Mouse (Mus musculus) hindbrain, embryonic 15.5 days (tissue): ENCODE data around the gene Abhd10. TPM values are rescaled to one million over a fixed set of nuclear protein-coding genes. Genes with fewer than 3 reads are reported as not detected.

Source experiments
- ATAC-seq: fragments of 200-750 bp; cut with Nextera tagmentation; 2 replicates; pipeline ENCODE4 v1.8.0; 2017; ENCODE audit warnings: low read depth, moderate number of reproducible peaks, moderate TSS enrichment; ENCODE audit not compliant: low FRiP score
- H3K27ac ChIP-seq: fragments of 300-500 bp; sonication (generic); replicated peaks from 2 replicates; pipeline ENCODE4 v1.5.1; 2015; ENCODE audit warnings: mild to moderate bottlenecking, inconsistent platforms
- H3K27me3 ChIP-seq: fragments of 300-500 bp; sonication (generic); 2 replicates; pipeline ENCODE4 v1.6.1; 2015; ENCODE audit warnings: control low read depth, inconsistent platforms
- H3K36me3 ChIP-seq: fragments of 300-500 bp; sonication (generic); 2 replicates; pipeline ENCODE4 v1.6.1; 2015; ENCODE audit warnings: control low read depth, inconsistent platforms
- H3K4me1 ChIP-seq: fragments of 300-500 bp; sonication (generic); replicated peaks from 2 replicates; pipeline ENCODE4 v1.6.1; 2015; ENCODE audit warnings: control low read depth, inconsistent platforms
- H3K4me2 ChIP-seq: fragments of 300-500 bp; sonication (generic); 2 replicates; pipeline ENCODE4 v1.6.1; 2015; ENCODE audit warnings: moderate library complexity, mild to moderate bottlenecking, inconsistent platforms
- H3K4me3 ChIP-seq: fragments of 300-500 bp; sonication (generic); 2 replicates; pipeline ENCODE4 v1.5.1; 2015; ENCODE audit warnings: mild to moderate bottlenecking, inconsistent platforms
- H3K9ac ChIP-seq: fragments of 300-500 bp; sonication (generic); 2 replicates; pipeline ENCODE4 v1.6.1; 2015; ENCODE audit warnings: inconsistent platforms
- H3K9me3 ChIP-seq: fragments of 300-500 bp; sonication (generic); 2 replicates; pipeline ENCODE4 v1.6.1; 2016; ENCODE audit warnings: control low read depth, inconsistent platforms
- WGBS: fragments of 180-500 bp; shearing (Covaris S2); methylation state at CpG from one replicate; pipeline ENCODE4 v1.1.7; 2015; 5-methylcytosine and 5-hydroxymethylcytosine counted together
- polyA plus RNA-seq: library from polyadenylated mRNA; unstranded; fragments of >200 nt; fragmentation: Nextera tagmentation; extraction: Ambion mirVana; gene quantifications from 2 replicates; pipeline ENCODE4 v1.2.1, GENCODE M21; 2015

Gene Abhd10
- polyA plus RNA-seq, 1 experiment from 2014 or later, result 40.3 TPM

- no peaks in the 10 kb centered on the region for H3K27me3 ChIP-seq
- no peak within 1 kb of the TSS for H3K4me3 ChIP-seq
- no peaks in the 10 kb centered on the region for H3K36me3 ChIP-seq
- H3K27ac ChIP-seq, result no peak within 1 kb of the TSS
- H3K9me3 ChIP-seq, result no peaks in the 10 kb centered on the region
- no peak within 1 kb of the TSS for H3K4me2 ChIP-seq
- no peak for ATAC-seq
- no peak within 1 kb of the TSS for H3K9ac ChIP-seq
- WGBS, result 71% methylated on average over 10 of the region's 10 CpGs
- peaks cover 27% of the 10 kb centered on the region for H3K4me1 ChIP-seq
These were observed 49.2 kb downstream of the Abhd10 start, which contains the start of gene Tmprss7 for GRCm38 (mm10) chr16:45693558-45693957. TSS of gene Tmprss7 (minus strand) at chr16:45693658.

GRCm38 (mm10) chr16:45692851-45693250, 49.9 kb downstream of the Abhd10 start:
- no peak for ATAC-seq
- H3K9me3 ChIP-seq, result no peaks in the 10 kb centered on the region
- peaks cover 27% of the 10 kb centered on the region for H3K4me1 ChIP-seq
- 37% methylated on average over 3 of the region's 3 CpGs for WGBS
- no peak overlapping the region for H3K27ac ChIP-seq
- no peak overlapping the region for H3K4me3 ChIP-seq
- H3K27me3 ChIP-seq, result no peaks in the 10 kb centered on the region
- no peak overlapping the region for H3K9ac ChIP-seq
- no peak overlapping the region for H3K4me2 ChIP-seq
- no peaks in the 10 kb centered on the region for H3K36me3 ChIP-seq

GRCm38 (mm10) chr16:45690178-45690577, 52.6 kb downstream of the Abhd10 start:
- ATAC-seq, result peak; percentile 82
- H3K27ac ChIP-seq, result peak overlapping the region; percentile 76
- WGBS, result 1% methylated on average over 4 of the region's 4 CpGs
- no peaks in the 10 kb centered on the region for H3K9me3 ChIP-seq
- no peak overlapping the region for H3K9ac ChIP-seq
- no peaks in the 10 kb centered on the region for H3K27me3 ChIP-seq
- H3K4me3 ChIP-seq, result no peak overlapping the region
- peak overlapping the region; percentile 32; the same call in 1 of the 2 replicates for H3K4me2 ChIP-seq
- H3K4me1 ChIP-seq, result peaks cover 21% of the 10 kb centered on the region
- no peaks in the 10 kb centered on the region for H3K36me3 ChIP-seq

GRCm38 (mm10) chr16:45686833-45687232, 55.9 kb downstream of the Abhd10 start:
- no peak for ATAC-seq
- H3K4me1 ChIP-seq, result peaks cover 16% of the 10 kb centered on the region
- H3K4me3 ChIP-seq, result no peak overlapping the region
- 73% methylated on average over 3 of the region's 3 CpGs for WGBS
- H3K9ac ChIP-seq, result no peak overlapping the region
- no peak overlapping the region for H3K4me2 ChIP-seq
- no peaks in the 10 kb centered on the region for H3K9me3 ChIP-seq
- H3K27me3 ChIP-seq, result no peaks in the 10 kb centered on the region
- no peaks in the 10 kb centered on the region for H3K36me3 ChIP-seq
- H3K27ac ChIP-seq, result no peak overlapping the region

GRCm38 (mm10) chr16:45685295-45685694, 57.5 kb downstream of the Abhd10 start:
- Histone ChIP-seq H3K4me1 (peaks cover 9% of the 10 kb centered on the region), H3K4me3 (no peak overlapping the region), H3K9ac (no peak overlapping the region), H3K27me3 (no peaks in the 10 kb centered on the region), H3K4me2 (no peak overlapping the region), H3K36me3 (no peaks in the 10 kb centered on the region), H3K9me3 (no peaks in the 10 kb centered on the region), H3K27ac (no peak overlapping the region)
- 72% methylated on average over 3 of the region's 3 CpGs for WGBS
- ATAC-seq, result no peak; the same call in 1 of the 2 replicates

- H3K4me1 ChIP-seq, result peaks cover 4% of the 10 kb centered on the region; the same call in 1 of the 2 replicates
- WGBS, result 15% methylated on average over 8 of the region's 8 CpGs
- H3K27me3 ChIP-seq, result no peaks in the 10 kb centered on the region
- H3K4me2 ChIP-seq, result no peak overlapping the region
- H3K36me3 ChIP-seq, result no peaks in the 10 kb centered on the region
- no peak overlapping the region for H3K27ac ChIP-seq
- H3K9ac ChIP-seq, result no peak overlapping the region
- H3K9me3 ChIP-seq, result no peaks in the 10 kb centered on the region
- no peak for ATAC-seq
- H3K4me3 ChIP-seq, result no peak overlapping the region
These were observed 57.9 kb downstream of the Abhd10 start for GRCm38 (mm10) chr16:45684815-45685214.

Other genes starting within 250 kb of the Abhd10 start
- not detected in 2 replicates for gene Gm609, start 250.0 kb downstream of the Abhd10 start, polyA plus RNA-seq
- not detected in 2 replicates for gene Gm17783, start 210.9 kb downstream of the Abhd10 start, polyA plus RNA-seq
- not detected in 2 replicates for gene Slc9c1, start 207.6 kb downstream of the Abhd10 start, polyA plus RNA-seq
- not detected in 2 replicates for gene Gcsam, start 132.6 kb downstream of the Abhd10 start, polyA plus RNA-seq
- not detected in 2 replicates for gene BC016579, start 88.9 kb downstream of the Abhd10 start, polyA plus RNA-seq
- gene Tmprss7, start 49.3 kb downstream of the Abhd10 start, polyA plus RNA-seq, result 0.83 and 1.1 TPM in 2 replicates
- gene Tagln3, start 18.3 kb downstream of the Abhd10 start, polyA plus RNA-seq, result 437 and 453 TPM in 2 replicates
- gene Phldb2, start 210.6 kb upstream of the Abhd10 start, polyA plus RNA-seq, result 7.2 and 9.2 TPM in 2 replicates